1 mouse cellular context compared by ENCODE assay signal in the genomic region with DNA sequence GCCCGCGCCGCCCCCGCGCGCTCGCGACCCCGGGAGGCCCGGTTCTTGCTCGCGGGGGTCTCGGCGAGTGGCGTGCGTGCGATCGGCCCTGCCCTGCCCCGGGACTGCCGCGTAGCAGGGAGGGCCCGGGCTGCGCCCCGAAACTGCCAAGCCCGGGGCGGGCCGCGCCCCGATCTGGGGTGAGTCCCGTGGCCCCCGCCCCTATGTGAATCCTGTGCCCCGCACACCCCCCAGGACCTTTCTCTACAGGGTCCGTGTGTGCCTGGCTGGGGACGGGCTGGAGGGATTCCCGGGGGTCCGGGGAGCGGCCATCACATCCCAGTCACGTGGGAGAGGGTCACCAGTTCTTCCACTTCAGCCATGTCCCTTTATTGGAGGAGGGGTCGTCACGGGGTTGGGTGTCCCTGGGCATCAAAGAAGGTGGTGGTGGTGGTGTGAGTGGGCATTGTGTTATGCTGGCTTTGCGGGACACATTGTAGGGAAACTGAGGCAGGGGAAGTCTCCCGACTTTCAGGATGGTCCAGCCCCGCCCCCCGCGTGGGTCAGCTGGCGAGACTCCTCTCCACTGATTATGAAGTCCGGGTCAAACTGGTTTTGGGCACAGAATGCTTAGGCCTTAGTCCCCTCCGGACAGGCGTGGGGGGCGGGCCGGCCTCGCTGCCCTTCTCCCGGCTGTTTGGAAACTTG.
TF ChIP-seq lines count a peak whose summit lies in the region.

No protein-coding gene starts in this region.

TF ChIP-seq in MEL, 35 proteins besides CTCF, POLR2A, EP300 and RAD21:
- TF ChIP-seq USF2 (IDR thresholded peaks at IDR 0.05; ENCODE audit: borderline replicate concordance in 1 of 2, insufficient read depth in 1 of 2, low read depth in 1 of 2, low read length in 2 of 2) (0 out of 4 replicates have a peak, but pooled peaks of 1 of the 2 experiments have one; percentile 35), UBTF (IDR thresholded peaks at IDR 0.05; ENCODE audit: borderline replicate concordance, insufficient read depth, low read depth, low read length) (no peak), NRF1 (IDR thresholded peaks at IDR 0.05; ENCODE audit: insufficient read depth, low read depth, low read length, poor library complexity, severe bottlenecking) (no peak), CHD1 (IDR thresholded peaks at IDR 0.05; ENCODE audit: low read depth, low read length) (peak; percentile 2; the same call in 1 of the 2 replicates), MXI1 (IDR thresholded peaks at IDR 0.05; ENCODE audit: low read depth, low read length) (peak; percentile 92), ELF1 (IDR thresholded peaks at IDR 0.05; ENCODE audit: low read depth, low read length) (no peak), MYB (IDR thresholded peaks at IDR 0.05; ENCODE audit: low read depth, low read length) (no peak), MEF2A (IDR thresholded peaks at IDR 0.05; ENCODE audit: extremely low read depth, insufficient replicate concordance, low read depth, low read length, poor library complexity, severe bottlenecking) (no peak), E2F4 (IDR thresholded peaks at IDR 0.05; ENCODE audit: borderline replicate concordance, low read depth, low read length) (no peak), KAT2A (conservative IDR thresholded peaks at IDR 0.05; ENCODE audit: low read depth, low read length) (no peak), MAX (IDR thresholded peaks at IDR 0.05; ENCODE audit: low read length) (0 out of 2 replicates have a peak, but pooled peaks have one; percentile 9), JUND (IDR thresholded peaks at IDR 0.05; ENCODE audit: low read depth, low read length) (no peak), USF1 (IDR thresholded peaks at IDR 0.05; ENCODE audit: low read depth, low read length) (peak; percentile 88), ETS1 (IDR thresholded peaks at IDR 0.05; ENCODE audit: low read depth, low read length) (peak; percentile 5; the same call in 1 of the 2 replicates), MAZ (IDR thresholded peaks at IDR 0.05; ENCODE audit: low read depth, low read length) (peak; percentile 46; the same call in 1 of the 2 replicates), ZC3H11A (IDR thresholded peaks at IDR 0.05; ENCODE audit: low read depth, low read length) (no peak), SMC3 (IDR thresholded peaks at IDR 0.05; ENCODE audit: low read depth, low read length) (no peak), BHLHE40 (IDR thresholded peaks at IDR 0.05; ENCODE audit: borderline replicate concordance, low read depth, low read length) (no peak; the same call in 1 of the 2 replicates), TAL1 (IDR thresholded peaks at IDR 0.05; ENCODE audit: low read length) (no peak), POLR2AphosphoS2 (IDR thresholded peaks at IDR 0.05; ENCODE audit: low read length) (no peak), HCFC1 (IDR thresholded peaks at IDR 0.05; ENCODE audit: low read depth, low read length) (no peak; the same call in 1 of the 2 replicates), ZNF384 (IDR thresholded peaks at IDR 0.05; ENCODE audit: low read depth, low read length) (no peak), TCF12 (IDR thresholded peaks at IDR 0.05; ENCODE audit: low read depth, low read length) (no peak), NELFE (IDR thresholded peaks at IDR 0.05; ENCODE audit: low read depth, low read length) (0 out of 2 replicates have a peak, but pooled peaks have one; percentile 16), SIN3A (IDR thresholded peaks at IDR 0.05; ENCODE audit: low read length) (peak; percentile 56; the same call in 1 of the 2 replicates), MAFK (IDR thresholded peaks at IDR 0.05; ENCODE audit: borderline replicate concordance, low read depth, low read length) (no peak), GATA1 (IDR thresholded peaks at IDR 0.05; ENCODE audit: low read depth, low read length) (no peak), ZMIZ1 (IDR thresholded peaks at IDR 0.05; ENCODE audit: low read depth, low read length) (no peak; the same call in 1 of the 2 replicates), GABPA (IDR thresholded peaks at IDR 0.05; ENCODE audit: low read depth, low read length) (no peak), CHD2 (IDR thresholded peaks at IDR 0.05; ENCODE audit: low read length) (no peak), RCOR1 (IDR thresholded peaks at IDR 0.05; ENCODE audit: low read depth, low read length) (no peak), POLR2AphosphoS5 (IDR thresholded peaks at IDR 0.05; ENCODE audit: borderline replicate concordance, low read depth, low read length) (no peak), ZKSCAN1 (IDR thresholded peaks at IDR 0.05; ENCODE audit: low read depth, low read length) (no peak), TBP (IDR thresholded peaks at IDR 0.05; ENCODE audit: low read depth, low read length) (no peak), MYC (IDR thresholded peaks at IDR 0.05; ENCODE audit: low read depth, low read length) (no peak)
TF ChIP-seq in MEL: peak in this region for 9.
